Mouse (Mus musculus): Measurements from ENCODE around the gene Naip1. TPM values are rescaled to one million over a fixed set of nuclear protein-coding genes. Genes with fewer than 3 reads are reported as not detected.

The Naip1 gene
- 0.24 TPM for polyA plus RNA-seq (2014; fragmentation: Illumina TruSeq; extraction: RNeasy Lipid Tissue Mini Kit (QIAGEN cat#74804); ENCODE audit: low read depth, low replicate concordance)

GRCm38 (mm10) chr13:100452415-100453127 lies at the start of gene Naip1:
TSS of gene Naip1 (minus strand) at chr13:100452869.

GRCm38 (mm10) chr13:100492061-100492787 lies 39.6 kb upstream of the Naip1 start, which contains the start of gene Gtf2h2:
TSS of gene Gtf2h2 (minus strand) at chr13:100492579.

Other genes starting within 250 kb of the Naip1 start
- 0.77 TPM for gene Naip5, start 206.5 kb downstream of the Naip1 start, polyA plus RNA-seq (2014; fragmentation: Illumina TruSeq; extraction: RNeasy Lipid Tissue Mini Kit (QIAGEN cat#74804); ENCODE audit: low read depth, low replicate concordance)
- 0.32 TPM for gene Naip6, start 135.2 kb downstream of the Naip1 start, polyA plus RNA-seq (2014; fragmentation: Illumina TruSeq; extraction: RNeasy Lipid Tissue Mini Kit (QIAGEN cat#74804); ENCODE audit: low read depth, low replicate concordance)
- gene Gtf2h2, start 39.7 kb upstream of the Naip1 start, polyA plus RNA-seq (2014; fragmentation: Illumina TruSeq; extraction: RNeasy Lipid Tissue Mini Kit (QIAGEN cat#74804); ENCODE audit: low read depth, low replicate concordance): 102 TPM
- gene Ocln, start 99.8 kb upstream of the Naip1 start, polyA plus RNA-seq (2014; fragmentation: Illumina TruSeq; extraction: RNeasy Lipid Tissue Mini Kit (QIAGEN cat#74804); ENCODE audit: low read depth, low replicate concordance): 46.3 TPM
- 10.0 TPM for gene Marveld2, start 164.1 kb upstream of the Naip1 start, polyA plus RNA-seq (2014; fragmentation: Illumina TruSeq; extraction: RNeasy Lipid Tissue Mini Kit (QIAGEN cat#74804); ENCODE audit: low read depth, low replicate concordance)
- gene Ak6, start 198.1 kb upstream of the Naip1 start, polyA plus RNA-seq (2014; fragmentation: Illumina TruSeq; extraction: RNeasy Lipid Tissue Mini Kit (QIAGEN cat#74804); ENCODE audit: low read depth, low replicate concordance): 171 TPM
- 43.2 TPM for gene Rad17, start 198.2 kb upstream of the Naip1 start, polyA plus RNA-seq (2014; fragmentation: Illumina TruSeq; extraction: RNeasy Lipid Tissue Mini Kit (QIAGEN cat#74804); ENCODE audit: low read depth, low replicate concordance)
- gene Taf9, start 198.7 kb upstream of the Naip1 start, polyA plus RNA-seq (2014; fragmentation: Illumina TruSeq; extraction: RNeasy Lipid Tissue Mini Kit (QIAGEN cat#74804); ENCODE audit: low read depth, low replicate concordance): 1.3 TPM
- gene Ccdc125, start 216.8 kb upstream of the Naip1 start, polyA plus RNA-seq (2014; fragmentation: Illumina TruSeq; extraction: RNeasy Lipid Tissue Mini Kit (QIAGEN cat#74804); ENCODE audit: low read depth, low replicate concordance): 4.2 TPM

Data from kidney, adult 10 weeks (tissue).